Mouse (Mus musculus) embryonic facial prominence, embryonic 10.5 days (tissue): ENCODE data around the gene Podxl2. TPM values are rescaled to one million over a fixed set of nuclear protein-coding genes. Genes with fewer than 3 reads are reported as not detected.

Source experiments
- DNase-seq: peaks from one replicate; pipeline ENCODE4 v3.0.0-alpha.2; 2017; ENCODE audit warnings: low spot score
- H3K27ac ChIP-seq: fragments of 300-500 bp; sonication (generic); replicated peaks from 2 replicates; pipeline ENCODE4 v1.5.1; 2016; ENCODE audit warnings: mild to moderate bottlenecking
- H3K27me3 ChIP-seq: fragments of 300-500 bp; sonication (generic); replicated peaks from 2 replicates; pipeline ENCODE4 v1.6.1; 2016; ENCODE audit warnings: low read depth, mild to moderate bottlenecking; ENCODE audit not compliant: poor library complexity, severe bottlenecking
- H3K36me3 ChIP-seq: fragments of 300-500 bp; sonication (generic); replicated peaks from 2 replicates; pipeline ENCODE4 v1.6.1; 2016; ENCODE audit warnings: mild to moderate bottlenecking, moderate library complexity
- H3K4me1 ChIP-seq: fragments of 300-500 bp; sonication (generic); 2 replicates; pipeline ENCODE4 v1.6.1; 2016
- H3K4me3 ChIP-seq: fragments of 300-500 bp; sonication (generic); 2 replicates; pipeline ENCODE4 v1.5.1; 2016; ENCODE audit warnings: mild to moderate bottlenecking, moderate library complexity
- H3K9me3 ChIP-seq: fragments of 300-500 bp; sonication (generic); 2 replicates; pipeline ENCODE4 v1.6.1; 2016; ENCODE audit warnings: mild to moderate bottlenecking
- whole genome bisulfite sequencing: fragments of 180-500 bp; shearing (Covaris S2); methylation state at CpG from one replicate; pipeline ENCODE4 v1.1.7; 2016; 5-methylcytosine and 5-hydroxymethylcytosine counted together
- polyA plus RNA-seq: library from polyadenylated mRNA; unstranded; fragments of >200 nt; fragmentation: Nextera tagmentation; extraction: Ambion mirVana; gene quantifications from 2 replicates; pipeline ENCODE4 v1.2.1, GENCODE M21; 2016

The Podxl2 gene
- polyA plus RNA-seq, 1 experiment from 2014 or later: 56.3 TPM

DNA sequence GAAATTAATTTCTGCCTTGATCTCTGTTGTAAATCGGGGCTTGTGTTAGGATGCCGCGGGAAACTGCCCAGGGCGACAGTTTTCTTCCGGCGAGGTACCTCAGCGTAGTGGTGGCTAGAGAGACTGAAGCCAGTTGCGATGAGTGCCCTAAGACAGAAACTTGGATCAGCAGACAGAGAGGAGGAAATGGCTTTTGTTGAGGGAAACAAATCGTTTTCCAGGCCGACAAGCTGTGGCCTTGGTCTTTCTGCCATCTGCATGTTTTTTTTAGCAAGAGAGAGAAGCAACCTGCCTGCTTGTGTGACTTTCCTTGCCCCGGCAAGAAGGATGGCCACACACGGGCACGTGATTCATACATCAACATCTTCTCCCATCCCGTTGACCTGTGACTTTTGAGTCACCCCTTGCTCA is 80.3 kb downstream of the Podxl2 start:
- Histone ChIP-seq H3K4me1 (peaks cover 58% of the 10 kb centered on the region), H3K9me3 (no peaks in the 10 kb centered on the region), H3K27ac (no peak overlapping the region), H3K27me3 (peaks cover 6% of the 10 kb centered on the region), H3K36me3 (no peaks in the 10 kb centered on the region), H3K4me3 (no peak overlapping the region)
- DNase-seq: no peak
- WGBS: 64% methylated on average over 14 of the region's 14 CpGs

DNA sequence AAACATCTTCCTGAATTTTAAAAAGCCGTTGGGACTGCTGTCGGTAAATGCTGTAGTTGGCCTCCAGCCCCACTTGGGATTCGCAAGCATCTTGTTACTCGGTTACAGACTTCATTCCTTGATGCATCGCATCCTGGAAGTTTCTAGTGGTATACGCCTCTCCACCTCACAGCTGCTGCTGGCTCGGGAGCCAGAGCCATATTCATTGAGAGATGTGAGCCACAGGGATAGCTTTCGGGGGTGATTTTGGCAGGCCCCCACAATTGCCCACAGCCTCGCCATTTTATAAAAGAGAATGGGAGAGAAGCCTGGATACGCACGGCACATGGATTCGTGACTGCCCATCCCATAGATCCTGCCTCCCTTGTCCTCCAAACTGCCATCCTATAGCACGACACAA is 81.0 kb downstream of the Podxl2 start:
- Histone ChIP-seq H3K9me3 (no peaks in the 10 kb centered on the region), H3K36me3 (no peaks in the 10 kb centered on the region), H3K27me3 (peaks cover 6% of the 10 kb centered on the region), H3K27ac (no peak overlapping the region), H3K4me1 (peaks cover 65% of the 10 kb centered on the region), H3K4me3 (no peak overlapping the region)
- no peak for DNase-seq
- 79% methylated on average over 13 of the region's 13 CpGs for WGBS

DNA sequence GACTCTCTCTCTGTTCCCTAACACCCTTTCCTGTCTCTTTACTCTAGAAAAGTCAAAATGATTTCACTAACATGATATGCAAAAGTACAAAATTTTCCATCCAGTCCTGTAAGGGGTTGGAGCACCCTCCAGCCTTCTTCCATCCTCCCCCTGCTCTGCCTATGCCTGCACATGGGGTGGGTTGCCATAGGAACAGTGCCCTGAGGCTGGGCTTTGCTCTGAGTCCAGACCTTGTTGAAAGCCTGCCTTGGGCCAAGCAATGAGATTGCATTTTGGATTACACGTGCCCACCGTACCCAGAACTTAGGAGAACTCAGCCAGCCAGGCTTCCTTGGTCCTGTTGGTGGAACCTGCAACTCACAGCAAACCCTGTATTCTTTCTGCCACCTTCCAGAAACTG is 81.6 kb downstream of the Podxl2 start:
- DNase-seq: peak; percentile 62
- WGBS: 25% methylated on average over 2 of the region's 2 CpGs
- H3K36me3 ChIP-seq: no peaks in the 10 kb centered on the region
- peaks cover 6% of the 10 kb centered on the region for H3K27me3 ChIP-seq
- H3K9me3 ChIP-seq: no peaks in the 10 kb centered on the region
- H3K27ac ChIP-seq: no peak overlapping the region
- H3K4me3 ChIP-seq: no peak overlapping the region
- H3K4me1 ChIP-seq: peaks cover 71% of the 10 kb centered on the region

Other genes starting within 250 kb of the Podxl2 start
- 0.24 TPM in 1 of 2 replicates, not detected in the other for gene Kbtbd12, start 237.1 kb downstream of the Podxl2 start, polyA plus RNA-seq
- gene Mgll, start 150.6 kb downstream of the Podxl2 start, polyA plus RNA-seq: 6.2 and 6.6 TPM in 2 replicates
- 25.2 and 26.4 TPM in 2 replicates for gene Abtb1, start 33.1 kb downstream of the Podxl2 start, polyA plus RNA-seq
- 262 and 280 TPM in 2 replicates for gene Mcm2, start 23.7 kb upstream of the Podxl2 start, polyA plus RNA-seq
- 54.4 and 56.7 TPM in 2 replicates for gene Tpra1, start 27.2 kb upstream of the Podxl2 start, polyA plus RNA-seq